Mouse (Mus musculus): ENCODE results near the gene Wnt3. TPM values are rescaled to one million over a fixed set of nuclear protein-coding genes. Genes with fewer than 3 reads are reported as not detected.

Gene Wnt3
- polyA plus RNA-seq, 1 experiment from 2014 or later: 0.31 TPM

GRCm38 (mm10) chr11:103828866-103829265 lies 54.9 kb downstream of the Wnt3 start:
- 76% methylated on average over 7 of the region's 7 CpGs for WGBS
- H3K9ac ChIP-seq: no peak overlapping the region
- H3K4me3 ChIP-seq (replicated peaks): no peak overlapping the region
- no peak for ATAC-seq
- H3K27me3 ChIP-seq (replicated peaks): no peaks in the 10 kb centered on the region
- no peaks in the 10 kb centered on the region for H3K9me3 ChIP-seq
- H3K4me1 ChIP-seq (replicated peaks): no peaks in the 10 kb centered on the region
- H3K36me3 ChIP-seq: peaks cover 6% of the 10 kb centered on the region; the same call in 1 of the 2 replicates
- no peak overlapping the region for H3K4me2 ChIP-seq (replicated peaks)
- no peak overlapping the region for H3K27ac ChIP-seq

- Histone ChIP-seq H3K4me2 (replicated peaks) (no peak overlapping the region), H3K36me3 (peaks cover 6% of the 10 kb centered on the region; the same call in 1 of the 2 replicates), H3K9ac (no peak overlapping the region), H3K4me1 (replicated peaks) (no peaks in the 10 kb centered on the region), H3K27ac (no peak overlapping the region), H3K4me3 (replicated peaks) (no peak overlapping the region), H3K27me3 (replicated peaks) (no peaks in the 10 kb centered on the region), H3K9me3 (no peaks in the 10 kb centered on the region)
- WGBS: 53% methylated on average over 4 of the region's 4 CpGs
- no peak for ATAC-seq
Measured at GRCm38 (mm10) chr11:103829956-103830355, 56.0 kb downstream of the Wnt3 start.

- H3K36me3 ChIP-seq: peaks cover 6% of the 10 kb centered on the region; the same call in 1 of the 2 replicates
- H3K4me2 ChIP-seq (replicated peaks): no peak overlapping the region
- no peak overlapping the region for H3K9ac ChIP-seq
- no peak overlapping the region for H3K4me3 ChIP-seq (replicated peaks)
- no peaks in the 10 kb centered on the region for H3K27me3 ChIP-seq (replicated peaks)
- 89% methylated on average over 9 of the region's 9 CpGs for WGBS
- H3K9me3 ChIP-seq: no peaks in the 10 kb centered on the region
- no peak for ATAC-seq
- H3K27ac ChIP-seq: no peak overlapping the region
- no peaks in the 10 kb centered on the region for H3K4me1 ChIP-seq (replicated peaks)
Measured at GRCm38 (mm10) chr11:103830476-103830875, 56.5 kb downstream of the Wnt3 start.

- Histone ChIP-seq H3K4me1 (replicated peaks) (no peaks in the 10 kb centered on the region), H3K27ac (no peak overlapping the region), H3K36me3 (no peaks in the 10 kb centered on the region; the same call in 1 of the 2 replicates), H3K9me3 (no peaks in the 10 kb centered on the region), H3K27me3 (replicated peaks) (no peaks in the 10 kb centered on the region), H3K9ac (no peak overlapping the region), H3K4me3 (replicated peaks) (no peak overlapping the region), H3K4me2 (replicated peaks) (no peak overlapping the region)
- 95% methylated on average over 3 of the region's 3 CpGs for WGBS
- no peak for ATAC-seq
Measured at GRCm38 (mm10) chr11:103831766-103832165, 57.8 kb downstream of the Wnt3 start.

GRCm38 (mm10) chr11:103832331-103832730 lies 58.4 kb downstream of the Wnt3 start:
- 88% methylated on average over 4 of the region's 4 CpGs for WGBS
- Histone ChIP-seq H3K36me3 (no peaks in the 10 kb centered on the region; the same call in 1 of the 2 replicates), H3K27ac (no peak overlapping the region), H3K9ac (no peak overlapping the region), H3K4me1 (replicated peaks) (no peaks in the 10 kb centered on the region), H3K9me3 (no peaks in the 10 kb centered on the region), H3K4me3 (replicated peaks) (no peak overlapping the region), H3K27me3 (replicated peaks) (no peaks in the 10 kb centered on the region), H3K4me2 (replicated peaks) (no peak overlapping the region)
- ATAC-seq: no peak

- Histone ChIP-seq H3K4me3 (replicated peaks) (no peak overlapping the region), H3K27me3 (replicated peaks) (no peaks in the 10 kb centered on the region), H3K9me3 (no peaks in the 10 kb centered on the region), H3K36me3 (no peaks in the 10 kb centered on the region), H3K27ac (no peak overlapping the region), H3K9ac (no peak overlapping the region), H3K4me1 (replicated peaks) (no peaks in the 10 kb centered on the region), H3K4me2 (replicated peaks) (no peak overlapping the region)
- WGBS: 65% methylated on average over 2 of the region's 2 CpGs
- ATAC-seq: no peak
Measured at GRCm38 (mm10) chr11:103838955-103839354, 65.0 kb downstream of the Wnt3 start.

GRCm38 (mm10) chr11:103840834-103841233 lies 66.9 kb downstream of the Wnt3 start:
- Histone ChIP-seq H3K9ac (no peak overlapping the region), H3K4me1 (replicated peaks) (no peaks in the 10 kb centered on the region), H3K27me3 (replicated peaks) (no peaks in the 10 kb centered on the region), H3K9me3 (no peaks in the 10 kb centered on the region), H3K4me3 (replicated peaks) (no peak overlapping the region), H3K27ac (no peak overlapping the region), H3K4me2 (replicated peaks) (no peak overlapping the region), H3K36me3 (no peaks in the 10 kb centered on the region)
- 31% methylated on average over 11 of the region's 11 CpGs for WGBS
- ATAC-seq: no peak

- Histone ChIP-seq H3K4me1 (replicated peaks) (no peaks in the 10 kb centered on the region), H3K36me3 (no peaks in the 10 kb centered on the region; the same call in 1 of the 2 replicates), H3K27me3 (replicated peaks) (no peaks in the 10 kb centered on the region), H3K4me2 (replicated peaks) (no peak overlapping the region), H3K9ac (no peak overlapping the region), H3K4me3 (replicated peaks) (no peak overlapping the region), H3K27ac (no peak overlapping the region), H3K9me3 (no peaks in the 10 kb centered on the region)
- WGBS: 90% methylated on average over 11 of the region's 11 CpGs
- ATAC-seq: no peak
Measured at GRCm38 (mm10) chr11:103848287-103848686, 74.3 kb downstream of the Wnt3 start.

- no peaks in the 10 kb centered on the region; the same call in 1 of the 2 replicates for H3K36me3 ChIP-seq
- H3K27me3 ChIP-seq (replicated peaks): no peaks in the 10 kb centered on the region
- H3K27ac ChIP-seq: no peak overlapping the region
- ATAC-seq: no peak
- H3K4me2 ChIP-seq (replicated peaks): no peak overlapping the region
- H3K4me1 ChIP-seq (replicated peaks): no peaks in the 10 kb centered on the region
- H3K9ac ChIP-seq: no peak overlapping the region
- no peak overlapping the region for H3K4me3 ChIP-seq (replicated peaks)
- WGBS: 59% methylated on average over 16 of the region's 16 CpGs
- no peaks in the 10 kb centered on the region for H3K9me3 ChIP-seq
Measured at GRCm38 (mm10) chr11:103852590-103853283, 78.8 kb downstream of the Wnt3 start.

- Histone ChIP-seq H3K4me1 (replicated peaks) (no peaks in the 10 kb centered on the region), H3K27me3 (replicated peaks) (no peaks in the 10 kb centered on the region), H3K27ac (no peak overlapping the region), H3K36me3 (no peaks in the 10 kb centered on the region; the same call in 1 of the 2 replicates), H3K4me3 (replicated peaks) (no peak overlapping the region), H3K9ac (no peak overlapping the region), H3K9me3 (no peaks in the 10 kb centered on the region), H3K4me2 (replicated peaks) (no peak overlapping the region)
- WGBS: 57% methylated on average over 10 of the region's 10 CpGs
- ATAC-seq: no peak
Measured at GRCm38 (mm10) chr11:103853284-103853920, 79.5 kb downstream of the Wnt3 start.

- Histone ChIP-seq H3K9ac (no peak overlapping the region), H3K4me1 (replicated peaks) (no peaks in the 10 kb centered on the region), H3K4me2 (replicated peaks) (no peak overlapping the region), H3K27me3 (replicated peaks) (no peaks in the 10 kb centered on the region), H3K27ac (no peak overlapping the region), H3K9me3 (no peaks in the 10 kb centered on the region), H3K36me3 (no peaks in the 10 kb centered on the region), H3K4me3 (replicated peaks) (no peak overlapping the region)
- WGBS: 63% methylated on average over 9 of the region's 9 CpGs
- ATAC-seq: no peak
Measured at GRCm38 (mm10) chr11:103854294-103854693, 80.3 kb downstream of the Wnt3 start.

- Histone ChIP-seq H3K9me3 (no peaks in the 10 kb centered on the region), H3K4me2 (replicated peaks) (no peak overlapping the region), H3K9ac (no peak overlapping the region), H3K27me3 (replicated peaks) (no peaks in the 10 kb centered on the region), H3K27ac (no peak overlapping the region), H3K4me1 (replicated peaks) (no peaks in the 10 kb centered on the region), H3K36me3 (no peaks in the 10 kb centered on the region), H3K4me3 (replicated peaks) (no peak overlapping the region)
- WGBS: 93% methylated on average over 7 of the region's 7 CpGs
- ATAC-seq: no peak
Measured at GRCm38 (mm10) chr11:103856641-103857040, 82.7 kb downstream of the Wnt3 start.

GRCm38 (mm10) chr11:103858760-103859159 lies 84.8 kb downstream of the Wnt3 start:
- no peak for ATAC-seq
- H3K27me3 ChIP-seq (replicated peaks): no peaks in the 10 kb centered on the region
- no peaks in the 10 kb centered on the region for H3K36me3 ChIP-seq
- no peak overlapping the region for H3K4me2 ChIP-seq (replicated peaks)
- H3K4me1 ChIP-seq (replicated peaks): no peaks in the 10 kb centered on the region
- H3K4me3 ChIP-seq (replicated peaks): no peak overlapping the region
- H3K27ac ChIP-seq: no peak overlapping the region
- no peaks in the 10 kb centered on the region for H3K9me3 ChIP-seq
- WGBS: 51% methylated on average over 5 of the region's 5 CpGs
- H3K9ac ChIP-seq: no peak overlapping the region
